Mouse (Mus musculus) left cerebral cortex, adult 18-20 months (tissue): ENCODE measurements around the gene Tyrp1. TPM values are rescaled to one million over a fixed set of nuclear protein-coding genes. Genes with fewer than 3 reads are reported as not detected.

ENCODE experiments used
- DNase-seq, 2 experiments: peaks; one replicate each; pipeline ENCODE4 v3.0.0; 2021 to 2022; ENCODE audit warnings: low spot score in 2 of 2, mixed read lengths in 1 of 2
- long read RNA-seq, 2 experiments: library from polyadenylated mRNA; stranded (forward); transcript quantifications; one replicate each; pipeline ENCODE4 v2.0.0; 2021
- total RNA-seq, 2 experiments: library from RNA; stranded (reverse); gene quantifications; 2 replicates each; pipeline ENCODE4 v1.2.3; 2021

Tyrp1 gene
- total RNA-seq: not detected
- long read RNA-seq, experiment 1: 0 reads
- long read RNA-seq, experiment 2: 0 reads

DNA sequence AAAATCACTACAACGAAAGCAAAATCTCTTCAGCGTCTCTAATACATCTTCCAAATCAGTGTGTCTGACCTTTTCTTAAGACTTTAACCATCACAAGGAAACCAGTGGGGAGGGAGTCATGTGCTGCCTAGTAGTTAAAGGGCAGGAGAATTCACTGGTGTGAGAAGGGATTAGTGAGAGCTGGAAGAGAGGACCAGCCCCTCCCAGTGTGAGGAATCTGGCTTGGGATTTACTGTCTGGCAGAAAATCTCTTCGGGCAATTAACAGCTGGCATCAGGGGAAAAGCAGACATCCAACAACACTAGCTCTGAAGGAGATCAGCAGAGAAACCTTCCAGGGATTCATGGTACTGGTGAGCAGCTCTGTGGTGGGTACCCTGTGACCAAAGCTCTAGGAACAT is at the start of gene Tyrp1:
Gene Tyrp1, plus strand, starts transcription at position 74 of the 400 bp plus-strand sequence.
- no peak for DNase-seq

- DNase-seq: no peak
Measured at GRCm38 (mm10) chr4:80788339-80788738, 45.6 kb upstream of the Tyrp1 start.

- no peak for DNase-seq
Measured at GRCm38 (mm10) chr4:80819511-80819910, 14.4 kb upstream of the Tyrp1 start.

DNA sequence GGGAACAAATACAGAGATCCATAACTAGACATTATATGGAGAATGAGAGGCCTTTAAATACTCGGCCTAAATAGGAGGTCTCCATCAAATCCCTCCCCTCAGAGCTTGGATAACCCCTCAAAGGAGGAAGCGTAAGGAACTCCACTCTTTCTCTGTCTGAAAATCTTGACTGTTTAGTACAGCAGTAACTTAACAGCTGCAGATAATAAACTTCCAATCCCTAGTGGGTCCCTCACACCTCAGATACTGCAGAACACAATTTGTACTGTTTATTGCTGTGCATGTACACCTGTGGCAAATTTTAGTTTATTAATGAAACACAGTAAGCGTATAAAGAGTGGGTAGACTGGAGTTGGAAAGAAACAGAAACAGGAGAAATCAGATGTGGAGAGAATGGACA is 12.0 kb upstream of the Tyrp1 start:
- no peak for DNase-seq

GRCm38 (mm10) chr4:80828232-80828631 is 5.7 kb upstream of the Tyrp1 start:
- DNase-seq: no peak

DNA sequence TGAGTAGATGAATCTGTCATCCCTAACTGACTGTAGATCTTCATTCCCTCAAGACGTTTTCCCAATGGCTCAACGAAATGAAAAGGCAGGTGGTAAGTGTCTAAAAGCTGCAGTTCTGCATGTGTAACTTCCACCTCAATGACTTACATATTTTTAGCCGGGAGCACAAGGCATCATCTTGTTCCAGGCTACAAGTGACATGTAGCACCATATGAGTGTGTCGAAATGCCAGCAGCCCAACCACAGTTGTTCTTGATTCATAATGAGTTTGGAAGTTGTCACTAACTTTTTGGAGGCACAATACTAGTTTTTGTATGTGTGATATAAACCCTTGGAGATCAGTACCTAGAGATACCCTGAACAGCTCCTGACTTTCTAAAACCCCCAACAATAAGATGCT is 5.4 kb downstream of the Tyrp1 start:
- DNase-seq: no peak

GRCm38 (mm10) chr4:80841980-80842379 is 8.1 kb downstream of the Tyrp1 start:
- no peak for DNase-seq

GRCm38 (mm10) chr4:80843752-80844151 is 9.8 kb downstream of the Tyrp1 start:
- DNase-seq: peak; percentile 20 to 34

GRCm38 (mm10) chr4:80846052-80846451 is 12.1 kb downstream of the Tyrp1 start:
- DNase-seq: no peak

GRCm38 (mm10) chr4:80852590-80853425 is 18.9 kb downstream of the Tyrp1 start:
- DNase-seq: no peak

DNA sequence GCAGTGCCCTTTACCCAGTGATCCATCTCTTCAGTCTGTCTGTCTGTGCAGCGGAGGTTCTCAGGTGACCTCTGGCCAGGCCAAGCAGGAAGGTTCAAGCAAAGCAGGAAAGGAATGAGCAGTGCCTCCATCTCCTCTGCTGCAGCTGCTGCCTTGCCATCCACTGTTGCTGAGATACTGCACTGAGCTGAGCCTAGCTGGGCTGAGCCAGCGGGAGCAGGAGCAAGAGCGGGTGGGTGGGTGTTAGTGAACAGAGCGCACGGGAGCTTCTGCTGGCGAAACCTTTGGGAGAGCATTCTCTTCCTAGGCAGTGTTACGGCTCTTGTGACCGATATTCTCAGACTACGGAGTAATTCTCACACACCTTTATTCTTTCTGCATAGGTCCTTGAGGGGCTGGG is 21.6 kb downstream of the Tyrp1 start:
- peak; percentile 13 to 39 for DNase-seq

DNA sequence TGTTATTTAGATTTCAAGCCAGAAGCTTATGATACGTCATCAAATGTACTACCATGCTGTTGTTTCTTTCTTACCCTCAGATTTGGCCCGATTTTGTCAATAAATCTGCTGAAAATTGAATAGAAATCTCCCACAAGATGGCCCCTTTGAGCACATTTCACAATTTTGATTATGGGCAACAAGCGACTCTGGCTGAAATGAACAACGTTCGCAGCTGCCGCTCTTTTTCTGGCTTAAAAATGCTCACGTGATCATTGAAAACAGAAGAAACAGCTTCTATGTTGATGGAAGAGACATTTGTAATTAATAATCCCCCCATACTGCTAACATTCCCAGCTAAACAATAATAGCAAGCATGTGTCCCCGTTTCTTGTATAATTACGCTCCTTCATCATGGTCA is 29.0 kb downstream of the Tyrp1 start:
- no peak for DNase-seq

GRCm38 (mm10) chr4:80863906-80864305 is 30.0 kb downstream of the Tyrp1 start:
- no peak for DNase-seq

- DNase-seq: peak; percentile 66 to 78
Measured at GRCm38 (mm10) chr4:80864511-80864922, 30.6 kb downstream of the Tyrp1 start.

DNA sequence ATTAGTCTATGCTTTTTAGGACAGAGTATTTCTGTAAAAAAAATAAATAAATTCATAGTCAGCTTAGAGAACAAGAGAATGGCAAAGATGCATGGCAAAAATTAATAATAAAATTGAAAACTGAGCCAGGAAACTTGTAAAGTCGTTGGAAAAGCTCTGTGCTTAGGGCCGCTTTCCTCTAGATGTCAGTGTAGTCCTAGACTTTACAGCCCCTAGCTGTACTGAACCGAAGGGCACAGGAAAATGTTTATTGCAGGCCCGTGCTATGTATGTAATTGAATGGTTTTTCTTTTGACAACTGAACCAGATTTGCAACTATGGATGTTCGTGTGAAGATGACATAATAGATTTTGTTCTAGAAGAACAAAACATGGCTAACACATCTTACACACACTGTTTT is 32.1 kb downstream of the Tyrp1 start:
- DNase-seq: peak; percentile 15 to 38

GRCm38 (mm10) chr4:80869598-80869997 is 35.7 kb downstream of the Tyrp1 start:
- DNase-seq: no peak

- DNase-seq: no peak
Measured at GRCm38 (mm10) chr4:80872847-80873644, 39.1 kb downstream of the Tyrp1 start.

DNA sequence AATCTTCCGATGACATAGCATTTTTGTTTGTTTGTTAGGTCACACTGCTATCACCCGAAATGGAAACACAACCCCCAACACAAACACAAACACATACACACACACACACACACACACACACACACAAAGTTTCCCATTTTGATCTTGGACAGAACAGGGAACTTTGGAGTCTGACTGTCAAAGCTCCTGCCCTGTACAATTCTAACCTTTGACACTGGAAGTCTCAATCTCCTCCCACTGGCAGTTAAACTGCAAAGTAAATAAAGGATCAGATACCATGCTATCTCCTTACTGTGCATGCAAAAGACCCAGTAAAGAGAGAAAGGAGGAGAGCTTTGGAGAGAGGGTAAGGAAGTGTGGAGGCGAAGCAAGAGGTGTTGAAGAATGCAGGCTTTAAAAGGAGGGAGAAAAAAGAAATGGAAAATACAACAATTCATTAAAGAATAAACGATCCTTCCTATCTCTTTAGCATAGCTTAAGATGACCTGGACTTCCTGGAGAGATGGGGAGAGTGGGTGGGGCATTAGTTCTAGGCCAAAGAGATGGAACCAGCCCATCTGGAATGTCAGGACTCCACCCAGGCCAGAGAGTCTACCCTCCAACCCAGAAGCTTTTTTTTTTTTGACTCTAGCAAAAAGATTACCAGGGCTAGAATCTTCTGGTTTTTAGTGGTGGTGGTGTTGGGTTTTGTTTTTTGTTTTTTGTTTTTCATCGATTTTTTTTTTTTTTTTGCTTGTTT is 40.4 kb downstream of the Tyrp1 start:
- DNase-seq: no peak

- no peak for DNase-seq
Measured at GRCm38 (mm10) chr4:80875055-80875454, 41.1 kb downstream of the Tyrp1 start.

GRCm38 (mm10) chr4:80881996-80882599 is 48.2 kb downstream of the Tyrp1 start:
- no peak for DNase-seq

DNA sequence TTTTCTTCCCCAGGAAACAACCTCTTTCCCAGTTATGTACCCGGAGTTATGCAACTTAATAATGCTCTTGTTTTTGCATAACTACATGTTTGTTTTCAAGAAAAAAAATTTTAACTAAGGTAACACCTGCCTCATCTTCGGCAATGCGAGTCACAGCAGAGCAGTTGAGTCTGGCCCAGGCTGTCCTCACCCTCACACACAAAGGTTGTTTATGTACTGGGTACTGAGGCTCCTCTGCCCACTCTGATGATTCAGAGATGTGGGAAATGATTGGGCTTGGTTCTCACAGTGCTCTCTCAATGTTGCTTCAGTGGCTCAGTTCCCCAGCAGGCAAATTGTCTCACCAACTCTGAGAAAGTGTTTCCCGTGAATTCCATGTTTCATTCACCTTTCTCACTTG is 52.7 kb downstream of the Tyrp1 start:
- no peak for DNase-seq
